Mouse (Mus musculus) small intestine, adult 2 months (tissue): ENCODE results near the gene Sfn.

Experiments used
- CTCF ChIP-seq: fragments of 200-500 bp; IDR thresholded peaks from 2 replicates; pipeline ENCODE4 v1.5.1; 2012; ENCODE audit warnings: low read depth, mild to moderate bottlenecking, control low read depth, inconsistent platforms, low read length, moderate library complexity, mixed read lengths; ENCODE audit not compliant: insufficient replicate concordance, insufficient read length; ENCODE audit errors: extremely low read depth
- POLR2A ChIP-seq: fragments of 200-500 bp; IDR thresholded peaks from 2 replicates; pipeline ENCODE4 v1.6.1; 2012; ENCODE audit warnings: low read depth, mild to moderate bottlenecking, control low read depth, inconsistent platforms, low read length, moderate library complexity

- TF ChIP-seq CTCF (no peak), POLR2A (no peak)
Observed at GRCm38 (mm10) chr4:133596084-133596483, 5.9 kb downstream of the Sfn start.
